Mouse (Mus musculus) intestine, embryonic 16.5 days (tissue): ENCODE measurements around the gene Zfp747. TPM values are rescaled to one million over a fixed set of nuclear protein-coding genes. Genes with fewer than 3 reads are reported as not detected.

ENCODE experiments used
- polyA plus RNA-seq: library from polyadenylated mRNA; unstranded; fragments of >200 nt; fragmentation: Nextera tagmentation; extraction: Ambion mirVana; gene quantifications from 2 replicates; pipeline ENCODE4 v1.2.1, GENCODE M21; 2015

The Zfp747 gene
- polyA plus RNA-seq, 1 experiment from 2014 or later: 11.7 TPM

Other genes with a start within 250 kb of the Zfp747 start
- gene Spn, start 238.2 kb downstream of the Zfp747 start, polyA plus RNA-seq: 0.26 and 0.42 TPM in 2 replicates
- gene Cd2bp2, start 180.0 kb downstream of the Zfp747 start, polyA plus RNA-seq: 42.2 and 43.3 TPM in 2 replicates
- 15.5 and 18.4 TPM in 2 replicates for gene Tbc1d10b, start 167.6 kb downstream of the Zfp747 start, polyA plus RNA-seq
- gene Mylpf, start 167.2 kb downstream of the Zfp747 start, polyA plus RNA-seq: 20.3 and 21.0 TPM in 2 replicates
- gene Zfp553, start 143.0 kb downstream of the Zfp747 start, polyA plus RNA-seq: 21.6 and 23.6 TPM in 2 replicates
- gene Sept1, start 142.9 kb downstream of the Zfp747 start, polyA plus RNA-seq: 15.4 and 16.3 TPM in 2 replicates
- gene Zfp771, start 131.8 kb downstream of the Zfp747 start, polyA plus RNA-seq: 34.2 and 37.8 TPM in 2 replicates
- 176 and 195 TPM in 2 replicates for gene Dctpp1, start 115.3 kb downstream of the Zfp747 start, polyA plus RNA-seq
- gene Sephs2, start 102.0 kb downstream of the Zfp747 start, polyA plus RNA-seq: 187 and 224 TPM in 2 replicates
- 2.4 and 2.8 TPM in 2 replicates for gene Itgal, start 79.8 kb downstream of the Zfp747 start, polyA plus RNA-seq
- 21.9 and 23.4 TPM in 2 replicates for gene Zfp768, start 30.5 kb downstream of the Zfp747 start, polyA plus RNA-seq
- 6.9 and 7.2 TPM in 2 replicates for gene 9130019O22Rik, start 11.1 kb upstream of the Zfp747 start, polyA plus RNA-seq
- gene E430018J23Rik, start 17.6 kb upstream of the Zfp747 start, polyA plus RNA-seq: 8.2 and 10.2 TPM in 2 replicates
- gene Zfp764, start 30.8 kb upstream of the Zfp747 start, polyA plus RNA-seq: 8.5 TPM in 2 replicates
- gene Zfp688, start 46.0 kb upstream of the Zfp747 start, polyA plus RNA-seq: 20.8 and 23.4 TPM in 2 replicates
- 4.5 and 5.9 TPM in 2 replicates for gene Zfp689, start 73.1 kb upstream of the Zfp747 start, polyA plus RNA-seq
- gene Prr14, start 83.6 kb upstream of the Zfp747 start, polyA plus RNA-seq: 36.2 and 39.8 TPM in 2 replicates
- 8.0 and 8.9 TPM in 2 replicates for gene Fbrs, start 103.1 kb upstream of the Zfp747 start, polyA plus RNA-seq
- 18.4 and 18.6 TPM in 2 replicates for gene Srcap, start 135.9 kb upstream of the Zfp747 start, polyA plus RNA-seq
- 10.8 and 11.3 TPM in 2 replicates for gene Gm42715, start 143.5 kb upstream of the Zfp747 start, polyA plus RNA-seq
- gene Tmem265, start 185.3 kb upstream of the Zfp747 start, polyA plus RNA-seq: 5.1 and 7.7 TPM in 2 replicates
- gene Phkg2, start 197.3 kb upstream of the Zfp747 start, polyA plus RNA-seq: 35.7 and 37.7 TPM in 2 replicates
- gene Ccdc189, start 212.5 kb upstream of the Zfp747 start, polyA plus RNA-seq: 4.8 and 5.2 TPM in 2 replicates
- 34.3 and 35.2 TPM in 2 replicates for gene Rnf40, start 212.7 kb upstream of the Zfp747 start, polyA plus RNA-seq
- gene Zfp629, start 239.7 kb upstream of the Zfp747 start, polyA plus RNA-seq: 7.9 and 8.5 TPM in 2 replicates